Mouse (Mus musculus) large intestine, adult 2 months (tissue): ENCODE measurements around the gene Gnl1. TPM values are rescaled to one million over a fixed set of nuclear protein-coding genes. Genes with fewer than 3 reads are reported as not detected.
"Not testable (repeated sequence)": the region's sequence is repeated elsewhere in the genome, so short reads cannot be mapped to it uniquely, and the experiment has no call there.

Experiments
- DNase-seq: peaks from one replicate; pipeline ENCODE4 v3.0.0-alpha.2; 2012; ENCODE audit warnings: low read depth, low spot score
- WGBS: fragments of 180-500 bp; shearing (Covaris S2); methylation state at CpG from one replicate; pipeline ENCODE4 v1.1.7; 2018; 5-methylcytosine and 5-hydroxymethylcytosine counted together
- polyA plus RNA-seq: library from polyadenylated mRNA; depleted of rRNA; stranded (reverse); fragments of >200 nt; gene quantifications from 2 replicates; pipeline ENCODE4 v1.2.3, GENCODE M21; 2012; rRNA removed

Gnl1 gene
- 23.6 and 24.7 TPM in 2 replicates for polyA plus RNA-seq

- no peak for DNase-seq
- under 1% methylated on average over 106 of the region's 109 CpGs for WGBS
Measured at GRCm38 (mm10) chr17:35979401-35980362, at the start of gene Gnl1, which contains the start of gene Prr3. Gnl1 (plus strand) TSS chr17:35979851. Prr3 (minus strand) TSS chr17:35980236.

GRCm38 (mm10) chr17:35930627-35931026, 49.0 kb upstream of the Gnl1 start:
- 92% methylated on average over 12 of the region's 12 CpGs for WGBS
- DNase-seq = no peak

GRCm38 (mm10) chr17:35932608-35933007, 47.0 kb upstream of the Gnl1 start:
- 88% methylated on average over 4 of the region's 4 CpGs for WGBS
- DNase-seq = no peak

- not testable (repeated sequence) for DNase-seq
- 91% methylated on average over 14 of the region's 14 CpGs for WGBS
Measured at GRCm38 (mm10) chr17:35935763-35936162, 43.9 kb upstream of the Gnl1 start.

GRCm38 (mm10) chr17:35937700-35938348, 41.8 kb upstream of the Gnl1 start:
- 33% methylated on average over 2 of the region's 2 CpGs for WGBS

GRCm38 (mm10) chr17:35939108-35939507, 40.5 kb upstream of the Gnl1 start:
- WGBS = 59% methylated on average over 2 of the region's 2 CpGs
- DNase-seq = no peak

More at GRCm38 (mm10) chr17:35937700-35938348, 41.8 kb upstream of the Gnl1 start:
- no peak for DNase-seq

GRCm38 (mm10) chr17:35939941-35940340, 39.7 kb upstream of the Gnl1 start:
- WGBS = 50% methylated on average over 1 of the region's 1 CpGs

GRCm38 (mm10) chr17:35950946-35951345, 28.7 kb upstream of the Gnl1 start:
- not testable (repeated sequence) for DNase-seq

More at GRCm38 (mm10) chr17:35939941-35940340, 39.7 kb upstream of the Gnl1 start:
- no peak for DNase-seq

GRCm38 (mm10) chr17:35952559-35952958, 27.1 kb upstream of the Gnl1 start:
- WGBS = 89% methylated on average over 3 of the region's 3 CpGs
- not testable (repeated sequence) for DNase-seq

- WGBS = 82% methylated on average over 8 of the region's 8 CpGs
- no peak for DNase-seq
Measured at GRCm38 (mm10) chr17:35954665-35955064, 25.0 kb upstream of the Gnl1 start.

GRCm38 (mm10) chr17:35958533-35959223, 21.0 kb upstream of the Gnl1 start:
- no peak for DNase-seq
- WGBS = 92% methylated on average over 15 of the region's 15 CpGs

GRCm38 (mm10) chr17:35963279-35963678, 16.4 kb upstream of the Gnl1 start:
- DNase-seq = no peak
- 87% methylated on average over 10 of the region's 10 CpGs for WGBS

- no peak for DNase-seq
- WGBS = 82% methylated on average over 2 of the region's 2 CpGs
Measured at GRCm38 (mm10) chr17:35967621-35968020, 12.0 kb upstream of the Gnl1 start.

GRCm38 (mm10) chr17:35969418-35970389, 9.9 kb upstream of the Gnl1 start, which contains the start of gene Abcf1:
Abcf1 (minus strand) TSS chr17:35969761.
- peak; percentile 84 for DNase-seq
- under 1% methylated on average over 68 of the region's 68 CpGs for WGBS

- WGBS = 24% methylated on average over 1 of the region's 1 CpGs
- DNase-seq = no peak
Measured at GRCm38 (mm10) chr17:35972131-35972530, 7.5 kb upstream of the Gnl1 start.

GRCm38 (mm10) chr17:35978811-35979400, 745 bp upstream of the Gnl1 start:
- under 1% methylated on average over 41 of the region's 41 CpGs for WGBS
- DNase-seq = no peak

GRCm38 (mm10) chr17:35980363-35980754, 708 bp downstream of the Gnl1 start:
- DNase-seq = no peak
- under 1% methylated on average over 29 of the region's 29 CpGs for WGBS

GRCm38 (mm10) chr17:35981776-35982175, 2.1 kb downstream of the Gnl1 start:
- 88% methylated on average over 9 of the region's 9 CpGs for WGBS

More at GRCm38 (mm10) chr17:35981776-35982175, 2.1 kb downstream of the Gnl1 start:
- DNase-seq = no peak
